Comparison of ENCODE assay signal across 9 mouse cellular contexts in genomic region chr7:25683474-25684180, GRCm38 (mm10). TPM values are rescaled to one million over a fixed set of nuclear protein-coding genes. Genes with fewer than 3 reads are reported as not detected.
A peak's percentile ranks its signal among the peaks of the same experiment; 100 is the strongest.
DNase-seq lines count a peak whose midpoint lies in the region; ATAC-seq and TF ChIP-seq lines count a peak whose summit lies in the region.
"Had no signal": no experiment of that assay in that cellular context is flagged by ENCODE, and none has a peak within 500 bp of the region (broad histone marks: within the 10 kb centered on the region; RNA-seq: fewer than 3 reads in every experiment).

No protein-coding gene starts in this region.

- no peaks in the 10 kb centered on the region for H3K79me2 ChIP-seq in liver, adult 2 months (ENCODE audit: control insufficient read depth, insufficient read depth, low read length)

- H3K36me3 ChIP-seq in liver, adult 2 months (ENCODE audit: control insufficient read depth, insufficient read depth, low read length): no peaks in the 10 kb centered on the region
- no peaks in the 10 kb centered on the region for H3K36me3 ChIP-seq in small intestine, adult 2 months (ENCODE audit: control insufficient read depth, insufficient read depth, low read length)

- H3K9ac ChIP-seq in liver, adult 2 months (ENCODE audit: low read depth, low read length): peak overlapping the region; percentile 1; the same call in 1 of the 2 replicates

- peak overlapping the region; percentile 52 for H3K4me3 ChIP-seq in bone marrow macrophage, adult 2 months (ENCODE audit: insufficient read depth, low read length)
- no peak overlapping the region for H3K4me3 ChIP-seq in liver, adult 2 months (ENCODE audit: insufficient read depth, low read depth, low read length)
- H3K4me3 ChIP-seq in small intestine, adult 2 months (ENCODE audit: low read depth, low read length): no peak overlapping the region

- intact Hi-C loops in gastrocnemius, postnatal 36 days (cut with DNase I): no loop called here

- H3K27ac ChIP-seq in bone marrow macrophage, adult 2 months (ENCODE audit: insufficient read depth, low read depth, low read length): peak overlapping the region; percentile 93
- H3K27ac ChIP-seq in liver, adult 2 months (replicated peaks; ENCODE audit: insufficient read depth, low read depth, low read length): peak overlapping the region; percentile 47; the same call in 1 of the 2 replicates
- peak overlapping the region; percentile 67 for H3K27ac ChIP-seq in small intestine, adult 2 months (ENCODE audit: insufficient read depth, low read depth, low read length)

- no peak for TF ChIP-seq CTCF in bone marrow macrophage, adult 2 months (IDR thresholded peaks at IDR 0.05; ENCODE audit: low read depth, low read length)
- no peak for TF ChIP-seq CTCF in liver, adult 2 months (IDR thresholded peaks at IDR 0.05; ENCODE audit: low read depth, low read length)
- no peak for TF ChIP-seq CTCF in small intestine, adult 2 months (IDR thresholded peaks at IDR 0.05; ENCODE audit: extremely low read depth, insufficient read length, insufficient replicate concordance, low read depth, low read length)

- H3K27me3 ChIP-seq in liver, adult 2 months (ENCODE audit: control insufficient read depth, insufficient read depth, low read length): peaks cover 6% of the 10 kb centered on the region; the same call in 1 of the 2 replicates
- H3K27me3 ChIP-seq in small intestine, adult 2 months (ENCODE audit: control insufficient read depth, insufficient read depth, low read length): no peaks in the 10 kb centered on the region

- peak; percentile 35 for DNase-seq in liver, adult 2 months (ENCODE audit: extremely low read depth, low read depth, low spot score)
- DNase-seq in retina, embryonic 14.5 days (ENCODE audit: low spot score): no peak
- DNase-seq in gastrocnemius, postnatal 36 days: no peak
- no peak for DNase-seq in adrenal gland, adult 8-10 months
- no peak for DNase-seq in retina, postnatal 1 day
- DNase-seq: adrenal gland, postnatal 10 days had no signal

- peak; percentile 3; the same call in 1 of the 2 replicates for TF ChIP-seq POLR2A in bone marrow macrophage, adult 2 months (IDR thresholded peaks at IDR 0.05; ENCODE audit: borderline replicate concordance, low read depth, low read length)
- no peak for TF ChIP-seq POLR2A in liver, adult 2 months (IDR thresholded peaks at IDR 0.05; ENCODE audit: extremely low read depth, insufficient read depth, low read length)
- TF ChIP-seq POLR2A in small intestine, adult 2 months (IDR thresholded peaks at IDR 0.05; ENCODE audit: low read depth, low read length): no peak

- 78% methylated on average over 7 of the region's 7 CpGs for WGBS in liver, adult 2 months
- 73% methylated on average over 7 of the region's 7 CpGs for WGBS in small intestine, adult 2 months

- peaks cover 51% of the 10 kb centered on the region for H3K4me1 ChIP-seq in bone marrow macrophage, adult 2 months (ENCODE audit: control insufficient read depth, insufficient read depth, low read length)
- H3K4me1 ChIP-seq in liver, adult 2 months (ENCODE audit: control insufficient read depth, insufficient read depth, low read length): peaks cover 5% of the 10 kb centered on the region; the same call in 1 of the 2 replicates
- H3K4me1 ChIP-seq in small intestine, adult 2 months (ENCODE audit: control insufficient read depth, insufficient read depth, insufficient read length, low read length): peaks cover 12% of the 10 kb centered on the region

- peak; percentile 42 for ATAC-seq in CD4-positive, CD25-positive, alpha-beta regulatory T cell, adult 4 months

RNA-seq across cellular contexts. Expression of gene B9d2, which starts 3.0 kb away (rescaled TPM):
- 10 to 100 TPM; 46.8 to 72.8 TPM for polyA plus RNA-seq in CD4-positive, CD25-positive, alpha-beta regulatory T cell, adult 4 months (2017; shearing (Covaris generic))
- 18.3 and 19.2 TPM in 2 replicates for polyA plus RNA-seq in bone marrow macrophage, adult 2 months (2012; ENCODE audit: insufficient read depth, insufficient read length, missing spikeins)
- total RNA-seq in liver, adult 2 months (2014; rRNA removed): 4.2 and 6.8 TPM in 2 replicates
- 21.0 and 22.5 TPM in 2 replicates for polyA plus RNA-seq in liver, adult 2 months (2012; rRNA removed)
- polyA plus RNA-seq in small intestine, adult 2 months (2012; rRNA removed): 21.8 and 33.2 TPM in 2 replicates
- total RNA-seq in gastrocnemius, postnatal 36 days (2021): 1 to 10 TPM; 6.9 to 9.7 TPM
- 10 to 100 TPM; 17.7 to 27.0 (median 21.4) TPM for total RNA-seq in adrenal gland, adult 8-10 months (2022)

RNA-seq across cellular contexts. Expression of gene Tgfb1, which starts 3.2 kb away (rescaled TPM):
- 1 to 10 TPM; 6.9 to 9.7 TPM for polyA plus RNA-seq in CD4-positive, CD25-positive, alpha-beta regulatory T cell, adult 4 months (2017; shearing (Covaris generic))
- polyA plus RNA-seq in bone marrow macrophage, adult 2 months (2012; ENCODE audit: insufficient read depth, insufficient read length, missing spikeins): 287 and 354 TPM in 2 replicates
- total RNA-seq in liver, adult 2 months (2014; rRNA removed): 1.8 and 5.6 TPM in 2 replicates
- 4.8 and 6.8 TPM in 2 replicates for polyA plus RNA-seq in liver, adult 2 months (2012; rRNA removed)
- polyA plus RNA-seq in small intestine, adult 2 months (2012; rRNA removed): 20.8 and 24.4 TPM in 2 replicates
- 1 to 10 TPM; 6.0 to 6.2 TPM for total RNA-seq in gastrocnemius, postnatal 36 days (2021)
- total RNA-seq in adrenal gland, adult 8-10 months (2022): 10 to 100 TPM; 23.8 to 41.1 (median 32.4) TPM

RNA-seq across cellular contexts. Expression of gene Tmem91, which starts 8.7 kb away (rescaled TPM):
- 10 to 100 TPM; 15.2 to 31.5 TPM for polyA plus RNA-seq in CD4-positive, CD25-positive, alpha-beta regulatory T cell, adult 4 months (2017; shearing (Covaris generic))
- 0.87 TPM in 1 of 2 replicates, not detected in the other for polyA plus RNA-seq in bone marrow macrophage, adult 2 months (2012; ENCODE audit: insufficient read depth, insufficient read length, missing spikeins)
- not detected in 2 replicates for total RNA-seq in liver, adult 2 months (2014; rRNA removed)
- polyA plus RNA-seq in liver, adult 2 months (2012; rRNA removed): not detected in 2 replicates
- 0.23 and 0.25 TPM in 2 replicates for polyA plus RNA-seq in small intestine, adult 2 months (2012; rRNA removed)
- total RNA-seq in gastrocnemius, postnatal 36 days (2021): not detected
- under 1 TPM in 1 of 4 experiments, not detected in 3; 0.77 TPM for total RNA-seq in adrenal gland, adult 8-10 months (2022)

RNA-seq across cellular contexts. Expression of gene Exosc5, which starts 24.7 kb away (rescaled TPM):
- 100 to 1,000 TPM in 1 of 2 experiments, 10 to 100 TPM in 1; 97.0 to 157 TPM for polyA plus RNA-seq in CD4-positive, CD25-positive, alpha-beta regulatory T cell, adult 4 months (2017; shearing (Covaris generic))
- polyA plus RNA-seq in bone marrow macrophage, adult 2 months (2012; ENCODE audit: insufficient read depth, insufficient read length, missing spikeins): 22.6 and 30.6 TPM in 2 replicates
- total RNA-seq in liver, adult 2 months (2014; rRNA removed): 30.4 and 32.1 TPM in 2 replicates
- 70.3 and 75.1 TPM in 2 replicates for polyA plus RNA-seq in liver, adult 2 months (2012; rRNA removed)
- polyA plus RNA-seq in small intestine, adult 2 months (2012; rRNA removed): 31.7 and 64.7 TPM in 2 replicates
- 10 to 100 TPM; 20.3 to 23.2 TPM for total RNA-seq in gastrocnemius, postnatal 36 days (2021)
- 10 to 100 TPM; 42.0 to 62.6 (median 51.4) TPM for total RNA-seq in adrenal gland, adult 8-10 months (2022)

RNA-seq across cellular contexts. Expression of gene Bckdha, which starts 24.8 kb away (rescaled TPM):
- polyA plus RNA-seq in CD4-positive, CD25-positive, alpha-beta regulatory T cell, adult 4 months (2017; shearing (Covaris generic)): 10 to 100 TPM; 16.6 to 27.7 TPM
- polyA plus RNA-seq in bone marrow macrophage, adult 2 months (2012; ENCODE audit: insufficient read depth, insufficient read length, missing spikeins): 56.1 and 59.3 TPM in 2 replicates
- total RNA-seq in liver, adult 2 months (2014; rRNA removed): 273 and 293 TPM in 2 replicates
- 521 and 573 TPM in 2 replicates for polyA plus RNA-seq in liver, adult 2 months (2012; rRNA removed)
- 75.8 and 98.5 TPM in 2 replicates for polyA plus RNA-seq in small intestine, adult 2 months (2012; rRNA removed)
- total RNA-seq in gastrocnemius, postnatal 36 days (2021): 100 to 1,000 TPM in 1 of 2 experiments, 10 to 100 TPM in 1; 97.3 to 106 TPM
- total RNA-seq in adrenal gland, adult 8-10 months (2022): 100 to 1,000 TPM; 139 to 212 (median 169) TPM

Comparison
In these comparisons a context has a peak if more than half of its experiments do, and no peak if none do; other contexts are left out.
1. RNA of gene Tgfb1, which starts 3.2 kb away (polyA plus RNA-seq): 287 to 354 TPM in bone marrow macrophage, adult 2 months; 20.8 to 24.4 TPM in small intestine, adult 2 months, 6.9 to 9.7 TPM in CD4-positive, CD25-positive, alpha-beta regulatory T cell, adult 4 months and 4.8 to 6.8 TPM in liver, adult 2 months; every median in the first group is over 10 times any median in the second.
2. Peak in every context shown above with its lines, with median percentiles within 50 percentile points of each other: H3K27ac ChIP-seq.